Mouse (Mus musculus) embryonic fibroblast, embryonic 13.5 days (primary cell): ENCODE measurements around the gene Ttc14.

Source experiments
- CTCF ChIP-seq: IDR thresholded peaks from 2 replicates; pipeline ENCODE4 v1.5.1; 2011; ENCODE audit warnings: mild to moderate bottlenecking, control low read depth, low read length, moderate library complexity, borderline replicate concordance; ENCODE audit not compliant: insufficient read depth
- POLR2A ChIP-seq: IDR thresholded peaks from 2 replicates; pipeline ENCODE4 v1.6.1; 2011; ENCODE audit warnings: low read depth, mild to moderate bottlenecking, control low read depth, low read length, moderate library complexity

- TF ChIP-seq CTCF (no peak), POLR2A (no peak)
Measured at GRCm38 (mm10) chr3:33800513-33800820, 835 bp downstream of the Ttc14 start.
